Mouse (Mus musculus): ENCODE results near the gene Gm3194. TPM values are rescaled to one million over a fixed set of nuclear protein-coding genes. Genes with fewer than 3 reads are reported as not detected.

The Gm3194 gene
- not detected for polyA plus RNA-seq (2014; fragmentation: Illumina TruSeq; extraction: RNeasy Lipid Tissue Mini Kit (QIAGEN cat#74804); ENCODE audit: low read depth, low replicate concordance)

GRCm38 (mm10) chr14:5455367-5455766 is at the start of gene Gm3194:
Gene Gm3194 (minus strand): TSS chr14:5455467.

GRCm38 (mm10) chr14:5501374-5501773 is 46.1 kb upstream of the Gm3194 start, which contains the start of gene Gm3488:
Gene Gm3488 (plus strand): TSS chr14:5501674.

DNA sequence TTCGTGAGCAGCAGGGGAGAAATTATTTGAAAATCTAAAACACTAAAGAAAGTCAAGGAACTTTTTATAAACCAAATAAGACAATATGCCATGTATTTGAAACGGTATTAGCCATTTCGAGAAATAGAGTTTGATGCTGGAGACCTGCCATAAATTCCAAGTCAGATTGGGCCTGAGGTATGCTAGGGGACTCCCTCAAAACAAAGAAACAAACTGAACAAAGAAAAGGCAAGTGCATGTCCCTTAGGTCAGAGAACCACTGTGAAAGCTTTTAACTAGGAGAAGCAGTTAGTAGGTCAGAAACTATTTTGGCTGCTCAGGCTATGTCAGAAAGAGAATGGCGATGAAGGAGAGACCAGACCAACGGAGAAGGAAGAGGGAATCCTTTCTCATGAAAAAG is 28.6 kb upstream of the Gm3194 start, which contains the start of gene Gm3187:
Gene Gm3187, plus strand, starts transcription at position 301 of the 400 bp plus-strand sequence.

GRCm38 (mm10) chr14:5477730-5478129 is 22.5 kb upstream of the Gm3194 start, which contains the start of gene Gm8246:
Gene Gm8246 (minus strand): TSS chr14:5477830.

GRCm38 (mm10) chr14:5388949-5389348 is 66.3 kb downstream of the Gm3194 start, which contains the start of gene Gm3500:
Gene Gm3500 (minus strand): TSS chr14:5389049.

Other genes with a start within 250 kb of the Gm3194 start
- gene Gm3526, start 194.9 kb downstream of the Gm3194 start, polyA plus RNA-seq (2014; fragmentation: Illumina TruSeq; extraction: RNeasy Lipid Tissue Mini Kit (QIAGEN cat#74804); ENCODE audit: low read depth, low replicate concordance): not detected
- gene Gm3542, start 120.5 kb downstream of the Gm3194 start, polyA plus RNA-seq (2014; fragmentation: Illumina TruSeq; extraction: RNeasy Lipid Tissue Mini Kit (QIAGEN cat#74804); ENCODE audit: low read depth, low replicate concordance): not detected
- gene Gm3500, start 66.4 kb downstream of the Gm3194 start, polyA plus RNA-seq (2014; fragmentation: Illumina TruSeq; extraction: RNeasy Lipid Tissue Mini Kit (QIAGEN cat#74804); ENCODE audit: low read depth, low replicate concordance): 0.58 TPM
- gene Gm8246, start 22.4 kb upstream of the Gm3194 start, polyA plus RNA-seq (2014; fragmentation: Illumina TruSeq; extraction: RNeasy Lipid Tissue Mini Kit (QIAGEN cat#74804); ENCODE audit: low read depth, low replicate concordance): not detected
- gene Gm3187, start 28.7 kb upstream of the Gm3194 start, polyA plus RNA-seq (2014; fragmentation: Illumina TruSeq; extraction: RNeasy Lipid Tissue Mini Kit (QIAGEN cat#74804); ENCODE audit: low read depth, low replicate concordance): not detected
- 0.47 TPM for gene Gm3488, start 46.2 kb upstream of the Gm3194 start, polyA plus RNA-seq (2014; fragmentation: Illumina TruSeq; extraction: RNeasy Lipid Tissue Mini Kit (QIAGEN cat#74804); ENCODE audit: low read depth, low replicate concordance)
- gene Gm3532, start 83.0 kb upstream of the Gm3194 start, polyA plus RNA-seq (2014; fragmentation: Illumina TruSeq; extraction: RNeasy Lipid Tissue Mini Kit (QIAGEN cat#74804); ENCODE audit: low read depth, low replicate concordance): not detected
- gene Gm8265, start 177.6 kb upstream of the Gm3194 start, polyA plus RNA-seq (2014; fragmentation: Illumina TruSeq; extraction: RNeasy Lipid Tissue Mini Kit (QIAGEN cat#74804); ENCODE audit: low read depth, low replicate concordance): not detected
- not detected for gene Gm9603, start 232.0 kb upstream of the Gm3194 start, polyA plus RNA-seq (2014; fragmentation: Illumina TruSeq; extraction: RNeasy Lipid Tissue Mini Kit (QIAGEN cat#74804); ENCODE audit: low read depth, low replicate concordance)

Measured in adrenal gland, adult 10 weeks (tissue).